Mouse (Mus musculus): ENCODE results near the gene Map3k1. TPM values are rescaled to one million over a fixed set of nuclear protein-coding genes. Genes with fewer than 3 reads are reported as not detected.

Gene Map3k1
- polyA plus RNA-seq, 2 experiments = 11.4 to 15.8 TPM

DNA sequence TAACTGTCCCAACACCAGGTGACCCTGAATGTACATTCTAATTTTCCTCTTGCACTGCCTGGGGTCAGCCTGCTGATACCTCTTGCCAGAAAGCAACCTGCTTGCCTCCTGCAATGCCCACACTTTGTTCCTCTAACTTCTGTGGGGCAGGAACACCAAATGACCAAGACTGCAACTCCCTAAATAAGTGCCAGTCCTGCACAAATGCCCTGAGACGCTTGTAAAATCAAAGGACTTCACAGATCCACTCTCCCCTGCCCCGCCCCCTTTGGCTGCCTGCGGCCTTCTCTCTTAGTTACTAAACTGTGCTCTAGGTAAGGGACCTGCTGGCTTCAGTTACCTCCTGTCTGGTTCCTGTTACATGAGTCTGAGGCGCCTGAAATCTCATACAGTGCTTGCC, 7.9 kb downstream of the Map3k1 start:
- Histone ChIP-seq H3K27me3 (ENCODE audit: control insufficient read depth, insufficient read depth, low read length) (no peaks in the 10 kb centered on the region), H3K4me1 (ENCODE audit: control insufficient read depth, insufficient read depth, low read length) (peaks cover 49% of the 10 kb centered on the region), H3K36me3 (ENCODE audit: control insufficient read depth, insufficient read depth, low read length) (no peaks in the 10 kb centered on the region), H3K4me2 (replicated peaks; ENCODE audit: low read depth, low read length, severe bottlenecking) (no peak overlapping the region), H3K27ac (replicated peaks; ENCODE audit: low read depth, low read length) (no peak overlapping the region), H3K9me3 (ENCODE audit: control insufficient read depth, low read length) (no peaks in the 10 kb centered on the region), H3K4me3 (replicated peaks; ENCODE audit: low read length) (no peak overlapping the region), H3K9ac (ENCODE audit: low read depth, low read length, severe bottlenecking) (no peak overlapping the region)
- ATAC-seq (ENCODE audit: low FRiP score, low read depth) = no peak
- TF ChIP-seq POLR2A (IDR thresholded peaks at IDR 0.05; ENCODE audit: borderline replicate concordance, extremely low read depth, insufficient read depth, insufficient read length) = no peak
- DNase-seq (ENCODE audit: low spot score) = no peak
- 24% methylated on average over 4 of the region's 4 CpGs for WGBS

DNA sequence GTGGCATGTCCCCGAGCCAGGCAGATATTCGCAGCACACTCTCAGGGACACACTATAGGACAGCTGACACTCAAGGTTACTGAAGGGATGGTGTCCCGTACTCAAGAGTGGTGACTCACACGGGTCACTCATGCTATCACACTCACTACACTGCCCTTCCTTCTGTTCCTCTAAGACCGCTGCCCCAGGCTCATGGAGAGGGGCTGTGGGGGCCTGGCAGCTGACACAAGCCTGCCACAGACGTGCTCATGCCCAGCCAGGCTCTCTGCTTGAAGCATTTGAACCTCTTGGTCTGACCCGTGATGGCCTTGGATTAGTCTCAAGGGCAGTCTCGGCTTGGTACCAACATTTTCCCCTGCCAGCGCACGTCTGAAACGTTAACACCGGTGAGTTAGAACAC, 10.7 kb downstream of the Map3k1 start:
- H3K9ac ChIP-seq (ENCODE audit: low read depth, low read length, severe bottlenecking) = no peak overlapping the region
- H3K36me3 ChIP-seq (ENCODE audit: control insufficient read depth, insufficient read depth, low read length) = no peaks in the 10 kb centered on the region
- 63% methylated on average over 12 of the region's 12 CpGs for WGBS
- peaks cover 48% of the 10 kb centered on the region for H3K4me1 ChIP-seq (ENCODE audit: control insufficient read depth, insufficient read depth, low read length)
- TF ChIP-seq POLR2A (IDR thresholded peaks at IDR 0.05; ENCODE audit: borderline replicate concordance, extremely low read depth, insufficient read depth, insufficient read length) = no peak
- no peak overlapping the region for H3K4me3 ChIP-seq (replicated peaks; ENCODE audit: low read length)
- no peak for DNase-seq (ENCODE audit: low spot score)
- no peak overlapping the region for H3K4me2 ChIP-seq (replicated peaks; ENCODE audit: low read depth, low read length, severe bottlenecking)
- no peak for ATAC-seq (ENCODE audit: low FRiP score, low read depth)
- no peak overlapping the region for H3K27ac ChIP-seq (replicated peaks; ENCODE audit: low read depth, low read length)
- H3K27me3 ChIP-seq (ENCODE audit: control insufficient read depth, insufficient read depth, low read length) = no peaks in the 10 kb centered on the region
- no peaks in the 10 kb centered on the region for H3K9me3 ChIP-seq (ENCODE audit: control insufficient read depth, low read length)

DNA sequence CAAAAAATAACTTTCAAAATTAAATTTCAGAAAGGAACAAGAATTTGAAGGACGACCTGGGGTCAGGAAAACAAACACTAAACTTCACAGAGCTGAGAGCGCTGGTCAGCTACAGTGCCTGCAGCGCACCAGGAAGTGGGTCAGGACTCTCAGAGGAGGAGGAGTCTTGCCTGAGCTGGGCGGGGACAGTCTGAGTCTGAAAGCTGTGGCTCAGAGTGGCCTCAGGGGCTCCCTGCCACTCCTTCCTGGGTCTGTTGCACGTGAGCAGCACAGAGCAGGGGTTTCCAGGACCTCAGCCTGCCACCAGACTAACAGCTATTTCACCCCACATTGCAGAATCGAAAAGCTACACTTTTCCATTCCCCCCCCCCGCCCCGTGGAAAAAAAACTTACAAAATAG, 11.8 kb downstream of the Map3k1 start:
- H3K4me1 ChIP-seq (ENCODE audit: control insufficient read depth, insufficient read depth, low read length) = peaks cover 52% of the 10 kb centered on the region
- H3K9me3 ChIP-seq (ENCODE audit: control insufficient read depth, low read length) = no peaks in the 10 kb centered on the region
- H3K4me2 ChIP-seq (replicated peaks; ENCODE audit: low read depth, low read length, severe bottlenecking) = peak overlapping the region; percentile 9; the same call in 1 of the 2 replicates
- DNase-seq (ENCODE audit: low spot score) = peak; percentile 53
- peak; percentile 74; the same call in 1 of the 2 replicates for ATAC-seq (ENCODE audit: low FRiP score, low read depth)
- no peak for TF ChIP-seq POLR2A (IDR thresholded peaks at IDR 0.05; ENCODE audit: borderline replicate concordance, extremely low read depth, insufficient read depth, insufficient read length)
- H3K27me3 ChIP-seq (ENCODE audit: control insufficient read depth, insufficient read depth, low read length) = no peaks in the 10 kb centered on the region
- no peaks in the 10 kb centered on the region for H3K36me3 ChIP-seq (ENCODE audit: control insufficient read depth, insufficient read depth, low read length)
- no peak overlapping the region for H3K4me3 ChIP-seq (replicated peaks; ENCODE audit: low read length)
- 14% methylated on average over 8 of the region's 8 CpGs for WGBS
- no peak overlapping the region for H3K27ac ChIP-seq (replicated peaks; ENCODE audit: low read depth, low read length)
- no peak overlapping the region for H3K9ac ChIP-seq (ENCODE audit: low read depth, low read length, severe bottlenecking)

DNA sequence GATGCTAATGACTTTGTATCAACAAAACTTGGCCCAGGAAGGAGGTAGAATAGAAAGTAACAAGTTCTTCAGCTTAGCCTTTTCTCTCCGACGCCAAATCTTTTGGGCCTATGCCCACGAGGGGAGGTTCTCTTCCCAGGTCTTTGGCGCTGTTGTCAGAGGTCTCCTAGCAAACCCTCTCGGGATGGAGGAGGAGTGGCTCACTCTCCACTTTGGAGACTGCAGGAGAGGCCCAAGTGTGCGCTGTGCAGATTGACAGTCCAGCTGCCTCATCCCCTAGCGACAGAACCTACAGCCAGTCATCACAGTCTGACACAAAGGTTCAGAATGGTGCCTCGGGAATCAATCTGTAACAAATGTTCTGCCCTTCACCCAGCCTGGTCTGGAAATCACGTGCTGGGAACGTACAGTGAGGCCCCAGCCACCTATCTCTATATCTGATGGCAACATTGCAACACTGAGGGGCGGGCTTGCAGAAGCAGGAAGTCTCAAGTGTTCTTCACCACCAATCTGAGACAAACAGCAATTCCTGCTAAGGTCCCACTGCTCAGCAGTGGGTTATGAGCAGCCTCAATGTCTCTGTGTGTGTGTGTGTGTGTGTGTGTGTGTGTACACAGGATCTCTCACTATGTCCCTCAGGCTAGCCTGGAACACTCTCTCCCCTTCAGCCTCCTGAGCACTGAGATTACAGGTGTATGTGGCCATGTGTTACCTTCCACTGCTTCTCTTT, 12.4 kb downstream of the Map3k1 start:
- no peaks in the 10 kb centered on the region for H3K9me3 ChIP-seq (ENCODE audit: control insufficient read depth, low read length)
- 62% methylated on average over 11 of the region's 11 CpGs for WGBS
- H3K4me2 ChIP-seq (replicated peaks; ENCODE audit: low read depth, low read length, severe bottlenecking) = no peak overlapping the region
- DNase-seq (ENCODE audit: low spot score) (no peak), ATAC-seq (ENCODE audit: low FRiP score, low read depth) (no peak)
- H3K9ac ChIP-seq (ENCODE audit: low read depth, low read length, severe bottlenecking) = no peak overlapping the region
- TF ChIP-seq POLR2A (IDR thresholded peaks at IDR 0.05; ENCODE audit: borderline replicate concordance, extremely low read depth, insufficient read depth, insufficient read length) = no peak
- peaks cover 50% of the 10 kb centered on the region for H3K4me1 ChIP-seq (ENCODE audit: control insufficient read depth, insufficient read depth, low read length)
- H3K27me3 ChIP-seq (ENCODE audit: control insufficient read depth, insufficient read depth, low read length) = no peaks in the 10 kb centered on the region
- H3K4me3 ChIP-seq (replicated peaks; ENCODE audit: low read length) = no peak overlapping the region
- H3K27ac ChIP-seq (replicated peaks; ENCODE audit: low read depth, low read length) = no peak overlapping the region
- H3K36me3 ChIP-seq (ENCODE audit: control insufficient read depth, insufficient read depth, low read length) = no peaks in the 10 kb centered on the region

DNA sequence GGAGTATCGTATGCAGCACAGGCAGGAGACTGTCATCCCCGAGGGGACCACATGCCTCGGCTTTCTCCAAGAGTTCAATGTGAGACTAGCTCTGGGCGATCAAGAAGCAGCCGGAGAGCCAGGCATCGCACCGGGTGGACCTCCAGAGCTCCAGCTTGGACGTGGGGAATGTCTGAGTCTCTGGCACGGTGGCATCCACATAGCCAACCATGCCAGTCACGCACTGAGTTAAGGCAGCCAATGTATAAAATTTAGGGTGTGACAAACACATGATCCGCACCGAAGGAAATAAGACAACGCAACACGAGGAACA, 15.9 kb downstream of the Map3k1 start:
- 80% methylated on average over 14 of the region's 14 CpGs for WGBS
- peaks cover 59% of the 10 kb centered on the region for H3K4me1 ChIP-seq (ENCODE audit: control insufficient read depth, insufficient read depth, low read length)
- H3K27me3 ChIP-seq (ENCODE audit: control insufficient read depth, insufficient read depth, low read length) = no peaks in the 10 kb centered on the region
- H3K9ac ChIP-seq (ENCODE audit: low read depth, low read length, severe bottlenecking) = no peak overlapping the region
- no peak overlapping the region for H3K27ac ChIP-seq (replicated peaks; ENCODE audit: low read depth, low read length)
- no peak for DNase-seq (ENCODE audit: low spot score)
- H3K36me3 ChIP-seq (ENCODE audit: control insufficient read depth, insufficient read depth, low read length) = no peaks in the 10 kb centered on the region
- no peak for TF ChIP-seq POLR2A (IDR thresholded peaks at IDR 0.05; ENCODE audit: borderline replicate concordance, extremely low read depth, insufficient read depth, insufficient read length)
- H3K4me2 ChIP-seq (replicated peaks; ENCODE audit: low read depth, low read length, severe bottlenecking) = no peak overlapping the region
- H3K9me3 ChIP-seq (ENCODE audit: control insufficient read depth, low read length) = no peaks in the 10 kb centered on the region
- H3K4me3 ChIP-seq (replicated peaks; ENCODE audit: low read length) = no peak overlapping the region
- no peak for ATAC-seq (ENCODE audit: low FRiP score, low read depth)

Measured in limb, embryonic 14.5 days (tissue).